Mouse (Mus musculus): Measurements from ENCODE around the gene Specc1l.

DNA sequence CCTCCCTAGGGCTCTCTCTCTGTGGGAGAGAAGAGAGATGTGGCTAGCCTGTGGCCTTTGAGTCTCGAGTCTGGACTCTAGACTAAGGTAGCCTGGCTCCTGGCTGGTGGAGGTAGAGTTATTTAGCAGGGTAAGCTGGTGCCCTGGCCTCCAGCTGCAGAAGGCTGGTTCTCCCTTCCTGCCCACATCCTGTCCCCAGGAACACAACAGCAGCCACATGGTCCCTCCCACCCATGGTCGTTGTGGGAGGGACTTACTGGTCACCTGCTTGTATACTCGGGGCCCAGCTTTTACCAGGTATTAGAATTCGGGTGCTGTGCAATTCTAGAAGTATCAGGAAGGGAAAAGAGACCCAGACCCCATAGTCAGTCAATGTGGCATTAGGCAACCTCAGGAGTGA, 108.4 kb downstream of the Specc1l start:
- TF ChIP-seq GATA1 (IDR thresholded peaks at IDR 0.05; ENCODE audit: low read length) (no peak), TAL1 (IDR thresholded peaks at IDR 0.05; ENCODE audit: low read length) (no peak)

Data from erythroblast, embryonic 14.5 days (primary cell).